Mouse (Mus musculus) brain, embryonic 14.5 days (tissue): ENCODE data around the gene Mrpl52. TPM values are rescaled to one million over a fixed set of nuclear protein-coding genes. Genes with fewer than 3 reads are reported as not detected.
A peak's percentile ranks its signal among the peaks of the same experiment; 100 is the strongest.

ENCODE experiments used
- DNase-seq: peaks from one replicate; pipeline ENCODE4 v3.0.0-alpha.2; 2011; ENCODE audit warnings: low read depth
- CTCF ChIP-seq: fragments of 200-500 bp; IDR thresholded peaks from 2 replicates; pipeline ENCODE4 v1.5.1; 2012; ENCODE audit warnings: inconsistent platforms, mild to moderate bottlenecking, moderate library complexity, borderline replicate concordance; ENCODE audit not compliant: insufficient read depth, insufficient read length; ENCODE audit errors: extremely low read depth
- POLR2A ChIP-seq: fragments of 200-500 bp; IDR thresholded peaks from 2 replicates; pipeline ENCODE4 v1.6.1; 2012; ENCODE audit warnings: mild to moderate bottlenecking, inconsistent platforms, borderline replicate concordance; ENCODE audit not compliant: poor library complexity, insufficient read depth, insufficient read length, severe bottlenecking; ENCODE audit errors: extremely low read depth
- polyA plus RNA-seq: library from polyadenylated mRNA; depleted of rRNA; stranded (reverse); fragments of >200 nt; gene quantifications from 2 replicates; pipeline ENCODE4 v1.2.3, GENCODE M21; 2012

The Mrpl52 gene
- polyA plus RNA-seq, 1 experiment, result 186 TPM

DNA sequence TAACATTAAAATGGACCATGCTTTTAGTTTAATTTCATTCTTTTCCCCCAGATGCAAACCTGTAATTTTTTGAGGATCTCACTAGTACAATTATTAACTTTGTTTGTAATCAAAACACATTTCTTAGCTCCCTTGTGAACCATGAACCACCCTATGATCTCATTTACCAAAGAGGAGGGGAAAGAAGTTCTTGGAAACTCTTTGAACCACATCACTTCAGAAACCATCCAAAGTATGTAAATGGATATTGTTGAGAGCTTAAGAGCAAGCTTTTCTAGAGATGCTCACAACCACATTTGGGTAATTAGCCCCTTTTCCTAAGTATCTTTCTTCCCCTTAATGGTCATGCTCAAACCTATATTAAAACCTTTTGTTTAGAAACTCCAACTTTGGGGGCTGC, 32.4 kb upstream of the Mrpl52 start:
- no peak for DNase-seq
- TF ChIP-seq POLR2A, result no peak
- TF ChIP-seq CTCF, result no peak

DNA sequence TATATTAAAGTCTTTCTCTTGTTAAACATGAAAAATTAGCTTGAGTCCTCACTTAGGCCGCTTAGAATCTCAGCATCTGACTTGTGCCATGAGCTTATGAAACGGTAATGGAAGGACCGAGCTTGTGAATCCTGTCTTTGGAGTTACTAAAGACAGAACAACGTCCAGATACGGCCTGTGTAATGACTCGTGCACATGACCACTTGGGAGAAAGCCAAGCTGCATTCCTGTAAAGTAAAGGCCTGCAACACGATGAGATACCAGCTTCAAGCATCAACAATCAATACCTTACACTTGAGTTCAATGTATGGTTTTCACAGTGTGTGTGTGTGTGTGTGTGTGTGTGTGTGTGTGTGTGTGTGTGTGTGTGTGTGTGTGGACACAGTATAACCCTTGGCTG, 30.0 kb upstream of the Mrpl52 start:
- no peak for DNase-seq
- no peak for TF ChIP-seq POLR2A
- TF ChIP-seq CTCF, result no peak

DNA sequence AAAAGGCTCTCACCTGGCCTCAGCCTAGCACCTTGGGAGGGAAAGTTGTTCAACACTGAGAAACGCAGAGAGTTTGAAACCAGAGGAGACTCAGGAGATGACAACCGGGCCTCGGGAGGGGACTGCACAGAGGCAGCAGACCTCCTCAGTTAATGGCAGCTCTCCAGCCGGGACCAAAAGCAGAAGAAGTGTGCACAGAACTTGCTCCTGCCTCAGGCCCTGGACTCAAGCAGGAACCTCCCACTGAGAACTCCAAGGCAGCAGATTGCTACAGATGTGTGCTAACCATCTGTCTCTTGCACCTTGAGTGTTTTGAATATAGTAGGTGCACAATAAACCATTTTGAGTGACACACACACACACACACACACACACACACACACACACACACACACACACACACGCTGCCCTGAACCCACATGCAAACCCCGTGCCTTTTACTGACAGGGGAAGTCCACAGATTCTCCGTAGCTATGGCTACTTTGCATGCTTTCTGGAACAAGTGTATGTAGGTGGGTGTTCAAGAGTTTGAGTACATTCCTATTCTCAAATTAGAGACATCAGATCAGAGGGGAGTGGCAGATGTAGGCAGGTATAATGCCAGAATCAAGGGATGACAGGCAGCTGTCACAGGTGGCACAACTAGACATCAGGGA, 28.7 kb upstream of the Mrpl52 start:
- TF ChIP-seq POLR2A, result no peak
- no peak for DNase-seq

DNA sequence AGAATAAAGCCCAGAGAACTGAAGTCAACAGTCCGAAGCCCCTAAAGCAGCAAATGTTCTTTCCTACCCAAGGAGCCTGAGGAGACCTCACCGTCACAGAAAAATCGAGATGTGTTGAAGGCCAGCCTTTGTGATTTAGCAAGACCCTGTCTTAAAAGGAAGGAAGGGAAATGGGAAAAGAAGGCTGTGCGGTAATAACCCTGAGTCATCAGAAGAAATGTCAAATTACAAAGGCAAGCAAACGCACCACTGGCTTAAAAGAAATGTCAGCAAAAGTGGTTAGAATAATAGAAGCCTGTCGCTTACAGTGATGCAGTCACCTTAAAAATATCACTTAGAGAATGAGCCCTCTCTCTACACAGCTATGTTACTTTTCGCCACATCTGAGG, 28.2 kb upstream of the Mrpl52 start:
- DNase-seq, result no peak
- TF ChIP-seq CTCF (no peak), POLR2A (no peak)

DNA sequence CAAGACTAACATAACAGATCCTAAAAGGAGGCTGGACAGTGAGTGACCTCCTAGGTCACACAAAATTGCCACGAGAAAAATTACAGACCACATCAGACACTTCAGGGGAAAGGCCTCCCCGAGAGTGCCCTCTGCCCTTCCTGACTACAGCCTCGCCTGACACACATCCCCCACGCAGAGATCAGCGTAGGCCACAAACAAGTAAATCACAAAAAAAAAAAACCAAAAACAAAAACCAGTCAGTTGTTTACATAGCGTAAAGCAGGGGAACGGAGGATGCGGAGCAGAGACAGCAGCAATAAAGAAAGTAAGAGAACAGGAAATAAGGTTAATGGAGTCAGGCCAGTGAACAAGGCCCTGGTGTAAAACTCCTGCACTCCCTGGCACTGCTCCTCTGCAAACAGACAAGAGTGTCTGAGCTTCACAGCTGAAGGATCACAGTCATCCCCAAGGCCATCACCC, 27.8 kb upstream of the Mrpl52 start:
- TF ChIP-seq CTCF (no peak), POLR2A (no peak)
- no peak for DNase-seq

DNA sequence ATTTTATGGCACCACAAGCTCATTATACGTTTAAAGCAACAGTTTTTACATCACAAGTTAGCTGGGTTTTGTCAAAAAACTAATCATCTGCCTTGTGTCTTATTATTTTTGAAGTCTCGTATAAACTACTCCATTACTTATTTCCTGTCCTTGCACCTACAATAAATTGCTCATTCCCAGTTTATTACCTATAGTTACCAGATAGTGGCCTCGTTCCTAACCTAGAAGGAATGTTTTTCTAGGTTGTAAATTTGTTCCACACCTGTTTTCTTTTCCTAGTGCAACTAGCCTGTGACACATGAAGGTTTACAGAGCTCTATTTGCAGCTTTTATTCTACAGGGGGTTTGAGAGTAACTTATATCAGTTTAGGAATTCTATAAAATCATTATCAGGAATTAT, 25.0 kb upstream of the Mrpl52 start:
- no peak for TF ChIP-seq POLR2A
- TF ChIP-seq CTCF, result no peak

DNA sequence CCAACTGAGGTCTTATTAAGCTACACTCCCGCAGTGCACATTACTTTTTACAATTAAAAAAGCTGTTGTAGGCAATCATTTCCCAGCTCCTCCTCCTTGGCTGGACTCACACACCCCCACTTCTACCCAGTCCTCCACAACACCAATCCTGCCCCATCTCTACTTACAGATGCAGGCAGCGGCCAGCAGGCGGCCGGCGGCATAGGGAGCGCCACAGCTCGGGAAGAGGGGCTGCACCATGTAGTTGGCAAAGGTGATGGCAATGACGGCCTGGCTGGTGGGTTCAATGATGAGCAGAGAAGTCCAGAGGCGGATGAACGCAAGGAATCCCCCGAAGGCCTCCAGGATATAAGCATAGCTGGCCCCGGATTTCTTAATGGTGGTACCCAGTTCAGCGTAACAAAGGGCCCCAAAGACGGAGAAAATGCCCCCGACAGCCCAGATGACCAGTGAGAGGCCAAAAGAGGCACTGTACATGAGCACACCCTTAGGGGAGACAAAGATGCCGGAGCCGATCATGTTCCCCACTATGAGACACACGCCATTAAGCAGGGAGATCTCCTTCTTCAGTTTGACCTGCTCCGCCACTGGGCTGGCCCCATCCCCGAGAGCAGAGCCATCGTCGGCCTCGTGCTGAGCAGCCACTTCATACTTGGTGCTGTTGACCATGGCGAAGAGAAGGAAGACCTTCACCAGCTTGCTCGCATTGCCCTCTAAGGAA, 18.2 kb upstream of the Mrpl52 start:
- TF ChIP-seq CTCF (peak; percentile 26; the same call in 1 of the 2 replicates), POLR2A (no peak)
- DNase-seq, result no peak

More for the DNA sequence above, 25.0 kb upstream of the Mrpl52 start:
- no peak for DNase-seq

DNA sequence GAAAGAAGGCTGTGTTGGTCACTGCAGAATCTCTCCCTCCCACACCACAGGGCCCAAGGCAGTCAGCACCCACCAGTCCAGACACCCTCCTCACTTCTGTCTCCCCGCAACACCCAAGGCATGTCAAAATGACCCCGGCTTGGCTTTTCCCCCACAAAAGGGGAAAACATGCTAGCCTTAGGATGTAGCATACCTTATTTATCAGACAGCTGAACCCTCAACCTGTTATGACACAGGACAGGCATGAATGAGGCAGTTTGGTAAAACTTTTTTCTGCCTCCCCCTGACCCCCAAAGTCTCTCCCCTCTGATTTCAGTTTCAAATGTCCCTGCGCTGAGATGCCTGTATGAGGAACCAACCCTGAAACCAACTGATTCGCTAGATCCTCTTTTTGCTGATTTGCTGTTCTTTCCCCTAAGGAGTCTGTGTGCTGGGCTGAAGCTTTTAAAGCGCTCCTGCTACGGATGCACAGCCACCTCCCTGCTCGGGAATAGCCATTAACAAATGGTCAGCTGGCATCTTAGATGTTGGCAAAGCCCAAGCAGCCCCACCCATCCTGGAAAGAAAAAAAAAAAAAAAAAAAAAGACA, 17.6 kb upstream of the Mrpl52 start:
- no peak for TF ChIP-seq POLR2A
- TF ChIP-seq CTCF, result no peak
- DNase-seq, result no peak

DNA sequence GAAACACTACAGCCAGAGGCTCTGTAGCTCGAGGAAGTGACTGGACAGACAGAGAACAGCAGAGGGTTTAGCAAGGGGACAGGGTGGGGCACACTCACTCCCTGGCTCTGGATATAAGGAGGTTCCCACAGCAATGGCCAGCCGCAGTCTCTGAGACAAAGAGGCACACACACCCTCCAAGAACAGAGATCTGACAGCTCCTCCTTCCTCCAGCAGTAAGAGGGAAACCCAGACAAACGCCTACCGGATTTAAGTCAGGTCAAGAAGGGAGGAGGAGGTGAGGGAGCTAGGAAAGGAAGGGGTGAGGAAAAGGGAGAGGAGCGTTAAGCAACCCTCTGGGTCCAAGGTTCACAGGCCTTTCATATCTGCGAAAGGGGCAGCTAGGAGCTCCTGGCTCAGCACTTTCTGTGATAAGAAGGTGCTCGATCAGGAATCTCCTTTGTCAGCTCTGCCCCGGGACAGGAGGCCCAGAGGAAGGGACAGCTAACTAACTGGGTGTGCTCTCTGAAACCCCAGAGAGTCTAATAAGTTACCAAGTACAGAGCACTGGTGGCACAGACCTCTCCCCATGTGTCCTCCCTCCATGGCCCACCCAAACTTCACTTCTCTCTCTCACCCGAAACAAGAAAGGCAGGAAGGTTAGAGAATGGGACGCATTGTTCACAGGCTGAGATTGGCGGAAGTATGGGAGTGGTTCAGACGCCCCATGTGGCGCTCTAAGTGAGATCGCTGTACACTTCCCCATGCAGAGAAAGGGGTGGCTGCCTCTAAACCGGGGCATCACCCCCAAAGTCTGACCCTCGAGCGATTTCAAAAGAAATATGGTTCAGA, 16.5 kb upstream of the Mrpl52 start:
- TF ChIP-seq CTCF (no peak), POLR2A (no peak)
- DNase-seq, result no peak

DNA sequence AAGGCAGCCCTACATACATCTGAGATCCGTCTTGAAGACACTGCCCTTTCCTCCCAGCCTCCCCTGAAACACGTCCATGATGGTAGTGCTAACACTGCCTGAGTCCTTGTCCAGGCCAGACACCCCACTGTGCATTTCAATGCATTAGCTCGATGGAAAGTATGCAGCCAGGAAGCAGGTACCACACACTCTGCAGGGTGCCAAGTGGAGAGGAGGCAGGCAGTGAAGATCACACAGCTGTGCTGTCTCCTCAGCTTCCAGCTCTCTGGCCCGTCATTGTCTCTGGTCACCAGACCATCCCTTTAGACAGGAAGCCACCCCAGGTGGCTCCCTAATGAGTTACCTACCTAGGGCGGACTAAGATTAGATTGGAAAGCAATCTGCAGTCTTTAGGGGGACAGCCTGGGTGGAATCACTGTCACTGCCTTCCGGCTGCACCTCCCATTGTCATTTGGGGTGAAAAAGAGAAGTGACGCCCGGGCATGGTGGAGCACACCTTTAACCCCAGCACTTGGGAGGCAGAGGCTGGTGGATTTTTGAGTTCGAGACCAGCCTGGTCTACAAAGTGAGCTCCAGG, 14.6 kb upstream of the Mrpl52 start:
- TF ChIP-seq POLR2A (no peak), CTCF (no peak)

More for the DNA sequence above, 14.6 kb upstream of the Mrpl52 start:
- DNase-seq, result no peak
